Mouse (Mus musculus): ENCODE data around the gene Fbln7. TPM values are rescaled to one million over a fixed set of nuclear protein-coding genes. Genes with fewer than 3 reads are reported as not detected.

The Fbln7 gene
- 2.9 and 3.8 TPM in 2 replicates for total RNA-seq (2021)
- long read RNA-seq, experiment 1, transcript Fbln7-201 (8 exons, 2,905 nt): major isoform, 6 of 7 reads
- long read RNA-seq, experiment 1, partial matches to known transcripts: 0 of 7 reads
- long read RNA-seq, experiment 1, other reads (novel, unspliced or antisense): 1 of 7 reads
- long read RNA-seq, experiment 2, partial matches to known transcripts: 0 of 3 reads
- long read RNA-seq, experiment 2, other reads (novel, unspliced or antisense): 0 of 3 reads

DNA sequence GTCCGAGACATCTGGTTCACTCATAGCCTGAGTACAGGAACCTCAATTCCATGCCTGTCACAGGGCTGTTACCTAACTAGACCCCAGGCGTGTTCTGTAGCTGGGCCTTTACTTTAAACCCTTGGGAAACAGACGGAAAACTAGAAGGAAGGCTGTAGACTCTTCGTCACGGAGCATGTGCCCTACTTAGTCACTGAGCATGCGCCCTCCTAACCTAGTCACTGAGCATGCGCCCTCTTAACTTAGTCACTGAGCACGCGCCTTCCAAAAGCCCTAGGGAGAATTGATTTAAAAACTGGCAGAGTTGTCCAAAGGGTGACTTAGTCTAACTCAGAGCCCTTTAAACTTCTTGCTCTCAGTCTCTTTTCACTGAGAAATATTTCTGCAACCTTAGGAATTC, at the start of gene Fbln7:
TSS of gene Fbln7 (plus strand) at position 346 of the 400 bp plus-strand sequence.
- no peak for DNase-seq

- no peak for DNase-seq
These were observed 46.5 kb upstream of the Fbln7 start for GRCm38 (mm10) chr2:128816311-128816710.

DNA sequence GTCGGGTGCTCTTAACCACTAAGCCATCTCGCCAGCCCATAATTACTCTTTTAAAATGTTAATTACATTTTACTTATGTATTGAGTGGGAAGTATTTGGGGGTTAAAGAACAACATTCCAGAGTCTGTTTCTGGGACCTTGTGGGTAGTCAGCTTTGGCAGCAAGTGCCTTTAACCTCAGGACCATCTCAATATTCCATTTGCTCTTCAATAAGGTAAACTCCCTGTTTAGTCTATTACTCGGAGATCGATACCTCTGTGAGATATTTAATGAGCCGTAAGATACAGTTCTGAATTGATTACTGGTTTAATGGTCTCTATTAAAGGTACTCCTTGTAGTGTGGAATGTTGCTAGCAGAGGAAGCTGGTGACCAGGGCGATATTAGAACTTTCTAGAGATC, 45.9 kb upstream of the Fbln7 start:
- DNase-seq: no peak

GRCm38 (mm10) chr2:128817387-128817785, 45.4 kb upstream of the Fbln7 start:
- DNase-seq: peak; percentile 60

GRCm38 (mm10) chr2:128817786-128818681, 44.7 kb upstream of the Fbln7 start, which contains the start of gene Tmem87b:
TSS of gene Tmem87b (plus strand) at chr2:128818118.
- peak; percentile 99 for DNase-seq

DNA sequence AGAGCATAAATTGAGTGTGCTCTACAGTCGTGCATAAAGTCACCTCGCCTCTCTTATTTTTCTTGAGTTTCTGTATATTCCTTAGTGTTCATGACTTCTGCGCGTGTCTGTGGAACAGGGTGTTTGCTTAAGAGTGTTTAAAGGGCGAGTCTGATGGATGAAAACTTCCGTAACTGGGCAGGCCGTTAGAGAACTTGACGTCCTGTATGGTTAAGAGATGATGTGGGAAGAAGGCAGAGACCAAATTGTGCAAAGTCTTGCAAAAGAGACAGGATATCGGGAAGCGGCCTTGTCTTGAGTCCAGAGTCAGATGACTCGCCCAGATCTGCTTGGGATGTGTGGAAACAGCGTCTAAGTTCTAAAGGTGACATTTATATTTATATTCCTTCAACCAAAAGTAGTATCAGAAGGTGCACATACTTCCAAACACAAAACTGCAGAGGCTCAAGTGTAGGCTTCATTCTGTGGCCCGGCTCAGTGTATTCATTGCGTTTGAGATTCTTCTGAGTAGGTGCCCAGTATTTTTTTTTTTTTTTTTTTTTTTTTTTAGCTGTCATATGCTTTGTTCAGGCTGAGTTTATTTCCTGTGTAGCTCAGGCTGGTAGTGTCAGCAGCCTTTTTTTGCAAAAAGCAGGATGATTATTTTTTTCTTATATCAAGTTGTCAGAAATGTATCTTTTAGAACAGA, 43.7 kb upstream of the Fbln7 start:
- peak; percentile 51 for DNase-seq

DNA sequence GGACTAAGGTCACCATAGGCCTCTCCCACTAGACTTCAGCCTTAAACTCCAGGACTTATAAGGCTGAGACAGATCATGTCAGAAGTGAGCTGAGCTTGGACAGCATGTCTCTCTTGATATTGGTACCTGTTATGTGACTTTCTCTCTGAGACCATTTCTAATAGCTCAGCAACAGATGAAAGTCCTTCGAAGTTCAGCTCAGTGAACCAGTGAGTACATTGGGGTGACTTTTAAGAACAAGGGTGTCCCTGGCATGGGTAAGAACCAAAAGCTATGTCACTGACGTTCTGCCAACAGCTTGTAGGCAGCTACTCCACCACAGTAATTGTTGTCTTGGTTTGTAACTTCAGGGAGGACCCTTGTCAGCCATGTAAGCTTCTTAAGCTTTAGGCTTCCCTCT, 42.1 kb upstream of the Fbln7 start:
- DNase-seq: no peak

DNA sequence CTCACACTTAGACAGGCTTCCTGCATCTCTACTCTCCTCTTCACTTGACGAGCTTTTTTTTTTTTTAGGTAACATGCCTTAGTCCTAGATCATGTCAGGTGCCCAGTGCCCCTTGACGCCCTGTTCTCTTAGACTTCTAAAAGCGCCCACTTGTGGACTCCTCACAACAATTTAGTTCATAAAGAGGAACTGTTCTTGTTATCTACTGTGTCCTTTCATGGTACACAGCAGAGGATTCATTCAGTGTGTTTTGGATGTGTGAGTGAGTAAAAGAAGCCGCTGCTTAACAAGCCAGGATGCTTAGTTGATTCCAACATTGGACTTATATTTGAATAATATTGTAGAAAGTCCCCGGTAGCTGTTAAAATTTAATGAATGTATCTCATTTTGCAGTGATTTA, 38.9 kb upstream of the Fbln7 start:
- no peak for DNase-seq

- no peak for DNase-seq
These were observed 35.0 kb upstream of the Fbln7 start for GRCm38 (mm10) chr2:128827787-128828186.

DNA sequence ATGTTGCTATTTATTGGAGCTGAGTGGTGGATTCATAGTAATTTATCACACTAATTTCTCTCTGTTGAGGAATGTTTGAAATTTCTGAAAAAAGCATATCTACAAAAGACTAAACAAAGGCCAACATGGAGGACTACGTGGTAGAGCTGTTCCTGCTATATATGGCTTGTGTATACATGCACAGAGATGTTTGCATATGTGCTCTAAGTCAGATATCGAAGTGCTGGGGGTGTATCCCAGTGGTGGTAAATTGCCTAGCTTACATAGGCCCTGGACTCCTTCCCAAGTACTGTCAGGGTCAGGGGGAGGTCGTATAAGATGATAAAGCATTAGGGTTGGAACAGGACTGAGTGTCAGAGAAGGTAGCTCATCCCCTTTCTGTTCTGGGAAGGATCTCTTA, 30.2 kb upstream of the Fbln7 start:
- DNase-seq: no peak

DNA sequence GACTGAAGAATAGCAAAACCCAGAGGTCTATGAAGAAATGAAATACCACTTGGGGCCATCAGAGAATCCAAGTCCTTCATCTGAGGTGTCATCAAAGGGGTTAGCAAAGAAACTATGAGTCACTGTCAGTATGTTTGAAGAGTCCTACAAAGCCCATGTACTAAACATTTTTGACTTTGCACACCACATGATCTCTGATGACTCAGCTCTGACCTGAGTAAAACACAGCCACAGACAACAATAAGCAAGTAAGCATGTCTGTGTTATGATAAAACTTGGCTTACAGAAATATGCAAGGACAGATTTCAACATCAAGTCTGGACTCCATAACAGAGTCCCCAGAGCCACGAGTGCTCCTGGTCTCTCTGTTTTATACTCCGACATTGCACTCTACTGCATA, 29.7 kb upstream of the Fbln7 start:
- peak; percentile 19 for DNase-seq

DNA sequence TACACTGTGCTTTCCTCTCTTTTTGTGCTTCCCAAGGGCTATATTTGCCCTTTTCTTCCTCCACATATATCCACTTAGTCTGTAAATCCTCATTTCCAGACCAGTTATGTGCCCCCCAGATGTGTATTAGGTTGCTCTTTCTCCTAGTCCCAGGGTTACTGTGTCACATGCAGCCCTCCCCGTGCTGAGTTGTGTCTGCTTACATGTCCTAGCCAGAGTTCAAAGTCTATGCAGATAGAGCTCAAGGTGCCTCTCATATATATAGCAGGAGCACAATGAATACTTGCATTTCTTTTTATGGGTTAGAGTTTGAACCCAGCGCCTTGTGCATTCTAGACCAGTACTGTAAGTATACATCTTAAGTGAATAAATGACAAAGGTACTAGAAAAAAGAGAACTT, 29.3 kb upstream of the Fbln7 start:
- no peak for DNase-seq

DNA sequence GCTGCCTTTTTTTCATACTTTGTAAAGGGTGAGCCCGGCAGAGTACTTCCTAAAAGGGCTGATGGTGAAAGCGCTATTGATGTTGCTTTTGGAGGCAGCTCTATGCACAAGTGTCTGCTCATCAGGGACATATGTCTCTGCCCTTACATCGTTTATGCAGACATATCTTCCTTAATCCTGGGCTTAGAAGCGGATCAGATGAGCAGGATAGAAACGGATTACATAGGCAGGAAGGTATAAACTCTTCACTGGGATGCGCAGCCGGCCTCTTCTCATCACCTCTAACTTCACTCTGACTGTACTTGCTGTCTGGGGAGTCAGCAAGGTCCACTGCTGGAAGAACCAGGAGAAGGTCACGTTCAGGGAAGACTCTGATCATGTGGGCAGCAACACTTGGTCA, 25.2 kb upstream of the Fbln7 start:
- DNase-seq: no peak

- no peak for DNase-seq
These were observed 24.2 kb upstream of the Fbln7 start for GRCm38 (mm10) chr2:128838611-128839010.

GRCm38 (mm10) chr2:128839501-128839900, 23.3 kb upstream of the Fbln7 start:
- DNase-seq: no peak

- no peak for DNase-seq
These were observed 20.3 kb upstream of the Fbln7 start for GRCm38 (mm10) chr2:128842437-128842836.

- no peak for DNase-seq
These were observed 12.7 kb upstream of the Fbln7 start for GRCm38 (mm10) chr2:128850036-128850435.

DNA sequence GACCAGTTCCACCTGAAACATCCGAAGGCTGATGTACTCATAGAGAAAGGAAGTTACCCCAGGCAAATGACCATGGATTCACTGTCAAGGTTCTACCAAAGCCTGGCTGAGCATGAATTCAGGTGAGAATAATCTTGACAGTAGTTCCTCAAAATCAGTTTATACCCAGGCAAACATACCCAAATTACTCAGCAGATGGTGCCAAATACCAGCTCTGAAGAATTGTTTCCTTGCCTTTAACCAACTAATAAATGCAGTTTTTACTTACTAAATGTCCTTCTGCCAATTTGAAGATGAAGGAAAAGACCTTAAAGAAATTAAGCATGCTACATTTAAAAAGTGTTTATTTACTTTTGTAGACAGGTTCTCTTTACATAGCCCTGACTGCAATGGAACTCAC, 6.1 kb upstream of the Fbln7 start:
- DNase-seq: no peak

- no peak for DNase-seq
These were observed 3.8 kb upstream of the Fbln7 start for GRCm38 (mm10) chr2:128858962-128859361.

- no peak for DNase-seq
These were observed 2.9 kb upstream of the Fbln7 start for GRCm38 (mm10) chr2:128859861-128860260.

DNA sequence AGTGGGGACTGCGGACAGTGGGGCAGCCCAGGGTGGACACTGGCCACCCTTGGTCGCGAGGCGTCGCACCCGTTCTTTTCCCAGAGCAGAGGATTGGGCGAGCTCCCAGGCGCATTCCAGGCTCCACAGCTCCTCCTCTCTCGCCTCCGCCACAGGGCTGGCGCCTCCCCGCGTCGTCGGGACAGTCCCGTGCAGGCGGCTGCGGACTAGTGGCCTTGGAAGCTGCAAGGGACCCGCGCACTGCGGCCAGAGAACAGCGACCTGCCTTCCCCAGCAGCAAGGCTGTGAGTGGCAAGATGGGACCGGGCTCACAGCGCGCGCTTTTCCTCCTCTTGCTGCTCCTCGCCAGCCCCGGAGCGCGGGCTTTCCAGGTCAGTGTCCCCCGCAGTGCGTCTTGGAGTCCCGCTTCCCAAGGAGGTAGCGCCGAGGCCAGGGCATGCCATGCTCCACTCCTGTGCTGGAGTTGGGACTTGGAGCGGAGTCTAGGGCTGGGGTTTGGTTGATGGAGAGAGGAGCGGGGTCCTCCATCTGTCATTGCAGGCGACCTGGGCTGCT, 1.1 kb downstream of the Fbln7 start:
- DNase-seq: peak; percentile 81

DNA sequence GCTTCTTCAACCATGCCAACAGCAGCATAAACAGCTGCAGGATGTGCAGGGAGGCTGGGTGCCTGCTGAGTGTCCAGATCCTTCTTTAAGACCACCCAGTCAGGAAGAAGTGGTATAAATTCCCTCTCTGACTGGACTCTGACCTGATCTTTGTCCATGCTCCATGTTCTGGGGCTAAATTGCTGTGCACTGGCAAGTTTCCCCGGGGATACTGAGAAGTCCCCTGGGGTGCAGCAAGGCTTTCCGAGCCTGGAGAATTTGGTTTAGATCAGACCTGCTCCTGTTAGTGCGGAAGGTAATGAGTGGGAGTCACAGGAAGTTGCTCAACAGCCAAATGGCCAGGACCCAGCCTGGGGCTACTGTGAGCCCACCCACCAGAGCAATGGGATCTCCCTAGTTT, 2.3 kb downstream of the Fbln7 start:
- peak; percentile 26 for DNase-seq

GRCm38 (mm10) chr2:128871656-128872055, 8.9 kb downstream of the Fbln7 start:
- DNase-seq: no peak

All from adrenal gland, postnatal 14 days (tissue).